Mouse (Mus musculus): ENCODE data around the gene Tpi1. TPM values are rescaled to one million over a fixed set of nuclear protein-coding genes. Genes with fewer than 3 reads are reported as not detected.

The Tpi1 gene
- total and polyA plus RNA-seq, 2 experiments from 2014 or later, result 515 to 525 TPM

DNA sequence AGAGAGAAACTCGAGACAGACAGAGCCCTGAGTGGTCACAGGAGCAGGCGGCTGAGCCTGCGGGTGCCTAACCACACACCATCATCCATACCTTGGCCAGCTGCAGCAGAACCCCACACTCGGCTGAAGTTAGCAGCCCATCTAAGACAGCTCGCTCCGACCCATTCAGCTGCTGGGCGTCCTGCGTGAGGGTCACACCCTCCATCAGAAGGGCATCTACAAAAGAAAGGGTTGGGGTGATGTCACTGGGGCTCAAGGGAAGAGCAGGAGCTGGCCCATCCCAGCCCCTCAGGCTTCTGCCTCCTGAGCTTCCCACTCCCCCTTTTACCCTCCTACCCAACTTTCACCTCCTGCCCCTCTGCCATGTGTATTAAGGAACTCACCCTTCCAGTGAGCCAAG is 36.4 kb upstream of the Tpi1 start:
- Histone ChIP-seq H3K4me3 (ENCODE audit: low read length) (no peak overlapping the region), H3K9me3 (ENCODE audit: low read length) (no peaks in the 10 kb centered on the region), H3K36me3 (ENCODE audit: insufficient read depth, low read length) (peaks cover 5% of the 10 kb centered on the region; the same call in 1 of the 2 replicates), H3K4me1 (ENCODE audit: insufficient read depth, low read length) (no peaks in the 10 kb centered on the region), H3K9ac (replicated peaks; ENCODE audit: low read length) (no peak overlapping the region), H3K27ac (no peak overlapping the region), H3K4me2 (ENCODE audit: low read depth, low read length) (no peak overlapping the region), H3K27me3 (ENCODE audit: insufficient read depth, low read length) (no peaks in the 10 kb centered on the region)
- WGBS, result 50% methylated on average over 8 of the region's 8 CpGs
- TF ChIP-seq CTCF (IDR thresholded peaks at IDR 0.05; ENCODE audit: low read depth), result no peak
- ATAC-seq, result no peak
- no peak for DNase-seq (ENCODE audit: low spot score)

DNA sequence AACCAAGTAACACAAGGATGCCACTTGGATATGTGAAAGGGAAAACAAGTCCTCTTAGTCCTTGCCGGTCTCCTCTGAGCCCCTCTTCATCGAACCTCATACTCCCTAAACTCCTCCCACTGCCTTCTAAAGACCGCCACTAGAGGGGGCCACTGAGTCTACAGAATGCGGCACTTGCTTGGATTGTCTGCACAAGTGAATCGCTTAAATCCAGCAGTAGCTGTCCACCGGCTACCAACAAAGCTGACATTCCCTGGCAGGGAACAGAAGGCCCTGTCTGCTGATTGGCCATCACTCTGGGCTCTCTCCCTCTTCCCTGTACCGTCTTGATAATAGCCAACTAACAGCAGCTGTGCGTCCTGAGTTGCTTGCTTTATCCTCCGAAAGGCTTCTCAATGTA is 33.2 kb upstream of the Tpi1 start:
- TF ChIP-seq CTCF (IDR thresholded peaks at IDR 0.05; ENCODE audit: low read depth), result peak; percentile 99
- H3K4me1 ChIP-seq (ENCODE audit: insufficient read depth, low read length), result no peaks in the 10 kb centered on the region
- 6% methylated on average over 9 of the region's 9 CpGs for WGBS
- H3K9ac ChIP-seq (replicated peaks; ENCODE audit: low read length), result no peak overlapping the region
- DNase-seq (ENCODE audit: low spot score) (peak; percentile 96), ATAC-seq (peak; percentile 92)
- H3K27ac ChIP-seq, result peak overlapping the region; percentile 67
- no peaks in the 10 kb centered on the region for H3K9me3 ChIP-seq (ENCODE audit: low read length)
- H3K36me3 ChIP-seq (ENCODE audit: insufficient read depth, low read length), result peaks cover 8% of the 10 kb centered on the region; the same call in 1 of the 2 replicates
- H3K27me3 ChIP-seq (ENCODE audit: insufficient read depth, low read length), result no peaks in the 10 kb centered on the region
- H3K4me3 ChIP-seq (ENCODE audit: low read length), result no peak overlapping the region
- H3K4me2 ChIP-seq (ENCODE audit: low read depth, low read length), result 0 out of 2 replicates have a peak overlapping the region, but pooled peaks have one; percentile 10

DNA sequence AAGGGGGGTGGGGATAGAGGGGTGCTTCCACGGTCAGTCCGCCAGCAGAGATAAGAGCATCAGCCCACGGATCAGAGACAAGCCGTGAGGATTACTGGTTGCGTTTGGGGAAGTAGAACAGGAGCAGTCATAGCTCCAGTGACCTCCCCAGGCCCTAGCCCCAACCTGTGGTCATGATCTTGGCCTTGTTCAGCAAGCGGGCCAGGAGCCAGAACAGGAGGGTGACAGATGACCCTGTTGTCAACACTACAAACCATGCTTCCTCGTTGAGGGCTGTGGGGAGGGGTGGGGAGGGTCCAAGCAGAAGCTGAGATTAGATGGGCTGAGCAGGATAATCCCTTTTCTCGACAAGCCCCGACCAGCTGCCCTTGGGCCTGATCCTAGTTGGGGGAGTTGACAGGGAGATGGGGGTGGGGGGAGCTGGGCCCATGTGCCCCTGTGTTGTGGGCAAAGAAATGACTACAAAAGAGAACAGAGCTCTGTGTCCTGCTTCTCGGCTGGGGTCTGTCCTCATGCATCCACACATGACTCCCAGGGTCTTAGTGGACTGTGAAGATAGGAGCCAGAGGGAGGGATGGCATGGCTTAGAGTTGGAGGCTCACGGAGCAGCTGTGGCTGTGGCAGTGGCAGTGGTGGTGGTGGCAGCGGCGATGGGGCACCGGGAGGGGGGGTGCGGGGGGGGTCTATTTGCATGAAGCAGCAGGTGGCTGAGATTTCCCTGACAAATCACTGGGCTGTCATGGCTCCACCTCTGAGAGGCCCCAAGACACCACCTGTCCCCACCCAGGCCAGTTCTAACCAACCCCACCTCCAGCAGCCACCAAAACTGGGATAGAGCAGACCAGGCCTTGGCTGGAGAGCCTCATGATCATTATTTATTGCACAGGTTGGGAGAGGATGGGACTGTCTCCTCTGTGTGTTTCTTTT is 26.4 kb upstream of the Tpi1 start, which contains the start of gene Gnb3:
Gnb3 (minus strand) TSS at position 35 of the 927 bp plus-strand sequence.
- Histone ChIP-seq H3K4me2 (ENCODE audit: low read depth, low read length) (no peak within 1 kb of the TSS), H3K4me1 (ENCODE audit: insufficient read depth, low read length) (no peaks in the 10 kb centered on the region), H3K36me3 (ENCODE audit: insufficient read depth, low read length) (peaks cover 8% of the 10 kb centered on the region), H3K27ac (peak within 1 kb of the TSS; percentile 51), H3K9ac (replicated peaks; ENCODE audit: low read length) (0 out of 2 replicates have a peak within 1 kb of the TSS, but pooled peaks have one; percentile 17), H3K9me3 (ENCODE audit: low read length) (no peaks in the 10 kb centered on the region), H3K27me3 (ENCODE audit: insufficient read depth, low read length) (no peaks in the 10 kb centered on the region), H3K4me3 (ENCODE audit: low read length) (no peak within 1 kb of the TSS)
- 31% methylated on average over 15 of the region's 15 CpGs for WGBS
- DNase-seq (ENCODE audit: low spot score) (peak; percentile 56), ATAC-seq (peak; percentile 46)
- no peak for TF ChIP-seq CTCF (IDR thresholded peaks at IDR 0.05; ENCODE audit: low read depth)

DNA sequence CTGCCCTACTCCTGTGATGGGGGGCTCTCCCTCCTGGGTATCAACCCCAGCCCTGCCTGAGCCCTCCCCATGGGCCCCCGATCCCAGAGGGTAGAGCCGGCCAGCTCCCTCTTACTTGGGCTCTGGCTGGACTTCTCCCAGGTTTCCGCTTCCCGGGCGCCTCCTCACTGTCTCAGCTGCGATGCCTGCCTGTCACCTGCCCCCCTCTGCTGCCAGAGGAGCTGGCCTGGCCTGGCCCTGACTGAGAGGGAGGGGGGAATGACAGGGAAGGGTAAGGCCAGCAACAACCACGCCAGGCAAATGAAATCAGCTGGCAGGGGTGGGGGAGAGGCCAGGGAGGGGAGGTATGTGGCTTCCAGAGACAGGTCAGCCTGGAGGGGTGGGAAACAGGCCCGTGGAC is 25.7 kb upstream of the Tpi1 start:
- ATAC-seq (peak; percentile 43), DNase-seq (ENCODE audit: low spot score) (peak; percentile 6)
- H3K9me3 ChIP-seq (ENCODE audit: low read length), result no peaks in the 10 kb centered on the region
- no peak overlapping the region for H3K4me3 ChIP-seq (ENCODE audit: low read length)
- peaks cover 8% of the 10 kb centered on the region for H3K36me3 ChIP-seq (ENCODE audit: insufficient read depth, low read length)
- H3K27me3 ChIP-seq (ENCODE audit: insufficient read depth, low read length), result no peaks in the 10 kb centered on the region
- no peak for TF ChIP-seq CTCF (IDR thresholded peaks at IDR 0.05; ENCODE audit: low read depth)
- H3K27ac ChIP-seq, result peak overlapping the region; percentile 51
- 0 out of 2 replicates have a peak overlapping the region, but pooled peaks have one; percentile 17 for H3K9ac ChIP-seq (replicated peaks; ENCODE audit: low read length)
- WGBS, result 11% methylated on average over 8 of the region's 8 CpGs
- no peak overlapping the region for H3K4me2 ChIP-seq (ENCODE audit: low read depth, low read length)
- H3K4me1 ChIP-seq (ENCODE audit: insufficient read depth, low read length), result no peaks in the 10 kb centered on the region

DNA sequence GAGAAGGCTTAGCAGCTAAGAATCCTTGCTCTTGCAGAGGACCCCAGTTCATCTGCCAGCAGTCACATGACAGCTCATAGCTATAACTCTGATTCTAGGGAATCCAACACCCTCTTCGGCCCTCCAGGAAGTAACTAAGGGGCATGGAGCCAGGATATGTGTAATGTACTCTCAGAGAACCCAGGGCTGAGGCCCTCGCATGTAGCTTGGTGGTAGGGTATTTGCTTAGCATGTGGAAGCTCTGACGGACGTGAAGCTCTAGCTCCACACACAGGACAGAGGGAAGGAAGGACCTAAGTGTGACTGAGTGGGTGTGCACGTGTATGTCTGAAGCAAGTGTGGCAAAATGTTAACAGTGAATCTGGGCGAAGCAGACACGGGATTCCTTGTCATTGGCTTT is 22.3 kb upstream of the Tpi1 start:
- no peak for TF ChIP-seq CTCF (IDR thresholded peaks at IDR 0.05; ENCODE audit: low read depth)
- H3K36me3 ChIP-seq (ENCODE audit: insufficient read depth, low read length), result peaks cover 2% of the 10 kb centered on the region
- WGBS, result 82% methylated on average over 7 of the region's 7 CpGs

DNA sequence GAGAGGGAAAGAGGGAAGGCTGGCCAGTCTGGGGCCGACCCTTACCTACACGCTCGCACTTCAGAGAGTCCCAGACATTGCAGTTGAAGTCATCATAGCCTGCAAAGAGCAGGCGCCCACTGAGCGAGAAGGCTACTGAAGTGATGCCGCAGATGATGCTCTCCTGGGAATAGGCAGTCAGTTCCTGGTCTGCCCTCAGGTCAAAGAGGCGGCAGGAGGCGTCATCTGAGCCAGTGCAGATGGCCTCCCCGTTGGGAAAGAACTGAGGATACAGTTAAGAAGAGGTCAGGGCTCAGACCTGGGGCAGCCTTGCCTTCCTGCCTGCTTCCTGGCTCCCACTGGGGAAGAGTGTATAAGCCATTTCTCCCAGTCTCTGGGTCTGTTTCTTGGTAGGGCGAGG is 21.4 kb upstream of the Tpi1 start:
- Histone ChIP-seq H3K9ac (replicated peaks; ENCODE audit: low read length) (no peak overlapping the region), H3K4me2 (ENCODE audit: low read depth, low read length) (no peak overlapping the region), H3K9me3 (ENCODE audit: low read length) (no peaks in the 10 kb centered on the region), H3K4me1 (ENCODE audit: insufficient read depth, low read length) (peaks cover under 1% of the 10 kb centered on the region; the same call in 1 of the 2 replicates), H3K27me3 (ENCODE audit: insufficient read depth, low read length) (no peaks in the 10 kb centered on the region), H3K4me3 (ENCODE audit: low read length) (no peak overlapping the region), H3K36me3 (ENCODE audit: insufficient read depth, low read length) (no peaks in the 10 kb centered on the region), H3K27ac (no peak overlapping the region)
- WGBS, result 68% methylated on average over 10 of the region's 10 CpGs
- ATAC-seq, result no peak
- DNase-seq (ENCODE audit: low spot score), result no peak
- no peak for TF ChIP-seq CTCF (IDR thresholded peaks at IDR 0.05; ENCODE audit: low read depth)

More for the DNA sequence above, 22.3 kb upstream of the Tpi1 start:
- no peak overlapping the region for H3K9ac ChIP-seq (replicated peaks; ENCODE audit: low read length)
- no peak for DNase-seq (ENCODE audit: low spot score)
- no peak for ATAC-seq
- H3K27me3 ChIP-seq (ENCODE audit: insufficient read depth, low read length), result no peaks in the 10 kb centered on the region
- no peak overlapping the region for H3K4me3 ChIP-seq (ENCODE audit: low read length)
- H3K4me2 ChIP-seq (ENCODE audit: low read depth, low read length), result no peak overlapping the region
- no peaks in the 10 kb centered on the region for H3K9me3 ChIP-seq (ENCODE audit: low read length)
- H3K27ac ChIP-seq, result no peak overlapping the region
- no peaks in the 10 kb centered on the region for H3K4me1 ChIP-seq (ENCODE audit: insufficient read depth, low read length)

All from hindbrain, postnatal 0 days (tissue).